Mouse (Mus musculus) liver, embryonic 13.5 days (tissue): Measurements from ENCODE around the gene Phactr1. TPM values are rescaled to one million over a fixed set of nuclear protein-coding genes. Genes with fewer than 3 reads are reported as not detected.
A peak's percentile ranks its signal among the peaks of the same experiment; 100 is the strongest.

Experiments used
- ATAC-seq: fragments of 200-750 bp; cut with Nextera tagmentation; 2 replicates; pipeline ENCODE4 v1.8.0; 2017; ENCODE audit warnings: low read depth, mild to moderate bottlenecking, moderate number of reproducible peaks, moderate library complexity
- DNase-seq: peaks from one replicate; pipeline ENCODE4 v3.0.0; 2022
- H3K27ac ChIP-seq: fragments of 300-500 bp; sonication (generic); 2 replicates; pipeline ENCODE4 v1.5.1; 2015; ENCODE audit warnings: moderate library complexity, mild to moderate bottlenecking, inconsistent platforms
- H3K27me3 ChIP-seq: fragments of 300-500 bp; sonication (generic); 2 replicates; pipeline ENCODE4 v1.6.1; 2015; ENCODE audit warnings: mild to moderate bottlenecking, inconsistent platforms
- H3K36me3 ChIP-seq: fragments of 300-500 bp; sonication (generic); 2 replicates; pipeline ENCODE4 v1.6.1; 2015; ENCODE audit warnings: mild to moderate bottlenecking, inconsistent platforms
- H3K4me1 ChIP-seq: fragments of 300-500 bp; sonication (generic); replicated peaks from 2 replicates; pipeline ENCODE4 v1.6.1; 2015; ENCODE audit warnings: inconsistent platforms
- H3K4me2 ChIP-seq: fragments of 300-500 bp; sonication (generic); 2 replicates; pipeline ENCODE4 v1.6.1; 2015; ENCODE audit warnings: inconsistent platforms, mild to moderate bottlenecking, moderate library complexity
- H3K4me3 ChIP-seq: fragments of 300-500 bp; sonication (generic); replicated peaks from 2 replicates; pipeline ENCODE4 v1.5.1; 2015; ENCODE audit warnings: mild to moderate bottlenecking, inconsistent platforms
- H3K9ac ChIP-seq: fragments of 300-500 bp; sonication (generic); 2 replicates; pipeline ENCODE4 v1.6.1; 2015; ENCODE audit warnings: mild to moderate bottlenecking, inconsistent platforms
- H3K9me3 ChIP-seq: fragments of 300-500 bp; sonication (generic); replicated peaks from 2 replicates; pipeline ENCODE4 v1.6.1; 2016; ENCODE audit warnings: inconsistent platforms
- WGBS: fragments of 180-500 bp; shearing (Covaris S2); methylation state at CpG from one replicate; pipeline ENCODE4 v1.1.7; 2015; ENCODE audit not compliant: insufficient replicate concordance; 5-methylcytosine and 5-hydroxymethylcytosine counted together
- polyA plus RNA-seq: library from polyadenylated mRNA; unstranded; fragments of >200 nt; fragmentation: Nextera tagmentation; extraction: Ambion mirVana; gene quantifications from 2 replicates; pipeline ENCODE4 v1.2.1, GENCODE M21; 2015

Gene Phactr1
- polyA plus RNA-seq, 1 experiment from 2014 or later: 0.24 TPM

DNA sequence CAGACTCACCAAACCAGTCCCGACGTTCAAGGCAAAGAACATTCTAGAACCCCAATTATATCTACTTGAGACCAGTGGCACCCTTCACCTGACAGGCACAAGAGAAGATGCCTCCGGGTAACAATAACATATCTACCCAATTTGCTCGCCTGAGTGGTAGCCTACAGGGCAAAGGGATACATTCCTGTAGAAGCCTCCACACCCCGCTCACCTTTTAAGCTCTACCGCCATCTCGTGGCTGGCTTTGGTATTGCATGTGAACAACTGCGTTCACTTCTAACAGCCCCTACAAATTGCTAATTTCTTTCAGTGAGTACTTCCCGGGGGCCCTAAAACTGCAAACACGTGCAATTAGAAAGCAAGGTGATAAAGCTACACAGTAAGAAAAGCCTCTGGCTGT, 142.1 kb downstream of the Phactr1 start:
- no peak overlapping the region for H3K4me2 ChIP-seq
- 0 out of 2 replicates have a peak, but pooled peaks cover 7% of the 10 kb centered on the region for H3K9me3 ChIP-seq
- H3K27ac ChIP-seq: no peak overlapping the region
- DNase-seq: peak; percentile 20
- WGBS: 23% methylated on average over 10 of the region's 10 CpGs
- H3K4me1 ChIP-seq: no peaks in the 10 kb centered on the region
- no peaks in the 10 kb centered on the region for H3K36me3 ChIP-seq
- no peaks in the 10 kb centered on the region for H3K27me3 ChIP-seq
- H3K9ac ChIP-seq: no peak overlapping the region
- ATAC-seq: no peak
- H3K4me3 ChIP-seq: no peak overlapping the region

DNA sequence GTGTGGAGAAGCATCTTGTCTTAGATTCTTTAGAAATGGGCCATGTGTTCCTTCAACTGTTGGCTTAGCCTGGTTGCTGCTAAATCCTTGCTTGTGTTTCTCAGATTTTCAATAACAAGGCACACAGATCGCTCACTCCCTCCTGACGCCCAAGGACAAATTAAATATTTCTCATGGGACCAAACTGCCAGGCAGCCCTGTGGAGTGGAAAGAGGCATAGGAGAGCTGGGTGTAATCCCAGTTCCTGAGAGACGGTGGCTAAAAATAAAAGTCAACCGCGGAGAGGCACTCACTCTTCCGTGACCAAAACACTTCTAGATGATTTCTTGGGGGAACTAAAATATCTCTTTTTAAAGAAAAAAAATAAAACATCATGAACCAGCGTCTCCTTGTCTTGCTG, 143.5 kb downstream of the Phactr1 start:
- Histone ChIP-seq H3K27me3 (no peaks in the 10 kb centered on the region), H3K36me3 (no peaks in the 10 kb centered on the region), H3K9me3 (0 out of 2 replicates have a peak, but pooled peaks cover 7% of the 10 kb centered on the region), H3K4me2 (no peak overlapping the region), H3K9ac (no peak overlapping the region), H3K4me1 (no peaks in the 10 kb centered on the region), H3K27ac (no peak overlapping the region), H3K4me3 (no peak overlapping the region)
- 57% methylated on average over 7 of the region's 7 CpGs for WGBS
- no peak for DNase-seq
- no peak for ATAC-seq

DNA sequence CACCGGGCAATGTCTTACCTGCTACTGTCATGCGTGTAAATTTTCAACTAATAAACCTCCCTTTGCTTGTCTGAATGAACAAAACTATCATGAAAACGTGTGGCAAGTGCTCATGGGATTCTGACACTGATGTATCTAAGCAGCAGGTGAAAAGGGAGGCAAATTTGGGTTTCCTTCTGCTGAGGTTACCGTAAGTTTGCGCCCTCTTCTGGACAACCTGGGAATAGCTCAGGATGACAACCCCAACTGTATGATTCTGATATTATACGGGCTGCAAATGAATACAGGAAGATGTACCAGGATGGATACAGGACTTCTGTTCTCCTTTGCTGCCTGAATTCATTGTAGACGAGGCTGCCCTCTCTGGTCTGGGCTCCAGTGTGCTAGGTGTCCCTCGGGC, 146.2 kb downstream of the Phactr1 start:
- Histone ChIP-seq H3K9me3 (0 out of 2 replicates have a peak, but pooled peaks cover 7% of the 10 kb centered on the region), H3K27me3 (no peaks in the 10 kb centered on the region), H3K36me3 (no peaks in the 10 kb centered on the region), H3K27ac (no peak overlapping the region), H3K4me2 (no peak overlapping the region), H3K4me1 (no peaks in the 10 kb centered on the region), H3K4me3 (no peak overlapping the region), H3K9ac (no peak overlapping the region)
- ATAC-seq: no peak
- WGBS: 43% methylated on average over 8 of the region's 8 CpGs
- DNase-seq: no peak

DNA sequence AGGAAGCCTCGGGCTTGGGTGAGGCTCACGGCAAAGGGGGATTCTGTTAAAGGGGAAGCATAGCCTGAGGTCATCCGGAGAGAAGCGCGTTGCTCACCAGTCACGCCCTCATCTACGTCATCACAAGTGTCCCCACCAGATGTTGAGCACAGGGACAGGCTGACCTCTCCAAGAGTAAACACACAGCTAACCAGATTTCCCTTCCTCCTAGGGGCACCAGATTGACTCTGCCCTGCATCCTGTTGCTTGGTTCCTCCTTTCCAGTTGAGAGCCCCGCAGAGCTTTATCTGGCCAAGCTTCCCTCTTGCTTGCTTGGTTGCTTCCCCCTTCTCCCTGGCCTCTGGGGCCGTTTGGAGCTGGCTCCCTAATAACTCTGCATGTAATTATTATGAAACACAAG, 148.6 kb downstream of the Phactr1 start:
- ATAC-seq: no peak
- WGBS: 6% methylated on average over 9 of the region's 9 CpGs
- Histone ChIP-seq H3K4me2 (no peak overlapping the region), H3K4me3 (no peak overlapping the region), H3K27me3 (no peaks in the 10 kb centered on the region), H3K9ac (no peak overlapping the region), H3K4me1 (no peaks in the 10 kb centered on the region), H3K36me3 (no peaks in the 10 kb centered on the region), H3K27ac (no peak overlapping the region), H3K9me3 (0 out of 2 replicates have a peak, but pooled peaks cover 7% of the 10 kb centered on the region)
- no peak for DNase-seq

DNA sequence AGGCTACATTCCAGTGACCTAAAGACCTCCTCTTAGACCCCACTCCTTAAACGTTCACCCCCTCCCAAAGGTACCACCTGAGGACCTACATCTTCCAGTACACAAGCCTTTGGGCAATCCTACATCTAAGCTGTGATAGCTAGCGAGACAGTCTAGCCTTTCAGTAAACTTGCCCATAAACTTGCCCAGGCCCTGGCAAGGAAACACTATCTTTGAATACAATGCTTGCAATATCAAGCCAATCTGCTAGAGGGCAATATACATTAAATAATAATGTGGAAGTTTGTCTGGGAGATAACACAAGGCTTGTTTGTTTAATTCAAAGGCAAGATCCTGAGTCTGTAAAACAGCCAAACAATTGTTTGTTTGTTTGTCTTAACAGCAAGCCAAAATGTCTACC, 155.0 kb downstream of the Phactr1 start:
- Histone ChIP-seq H3K4me1 (no peaks in the 10 kb centered on the region), H3K9ac (no peak overlapping the region), H3K9me3 (no peaks in the 10 kb centered on the region), H3K4me3 (no peak overlapping the region), H3K4me2 (no peak overlapping the region), H3K36me3 (no peaks in the 10 kb centered on the region), H3K27ac (no peak overlapping the region), H3K27me3 (no peaks in the 10 kb centered on the region)
- no peak for ATAC-seq
- DNase-seq: no peak
- 48% methylated on average over 2 of the region's 2 CpGs for WGBS

DNA sequence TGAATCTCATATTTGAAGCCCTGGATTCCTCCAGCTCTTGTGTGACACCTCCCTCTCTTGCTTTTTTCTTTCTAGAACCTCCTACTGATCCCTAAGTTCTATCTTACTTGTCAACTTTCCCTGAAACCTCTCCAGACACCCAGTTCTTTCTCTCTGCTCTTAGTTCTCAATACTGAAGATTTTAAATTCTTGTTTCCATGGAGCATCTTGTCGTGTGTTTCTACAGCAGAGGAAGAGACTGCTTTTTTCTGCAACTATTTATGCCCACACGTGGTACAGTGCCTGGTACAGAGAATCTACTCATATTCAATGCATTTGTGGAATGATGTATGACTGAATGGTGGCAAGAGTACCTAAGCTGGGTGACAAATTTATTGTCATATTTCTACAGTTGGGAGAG, 158.9 kb downstream of the Phactr1 start:
- Histone ChIP-seq H3K9me3 (no peaks in the 10 kb centered on the region), H3K36me3 (no peaks in the 10 kb centered on the region), H3K4me1 (no peaks in the 10 kb centered on the region), H3K27me3 (no peaks in the 10 kb centered on the region), H3K4me2 (no peak overlapping the region), H3K27ac (no peak overlapping the region), H3K4me3 (no peak overlapping the region), H3K9ac (no peak overlapping the region)
- DNase-seq: no peak
- 44% methylated on average over 2 of the region's 2 CpGs for WGBS
- no peak for ATAC-seq

DNA sequence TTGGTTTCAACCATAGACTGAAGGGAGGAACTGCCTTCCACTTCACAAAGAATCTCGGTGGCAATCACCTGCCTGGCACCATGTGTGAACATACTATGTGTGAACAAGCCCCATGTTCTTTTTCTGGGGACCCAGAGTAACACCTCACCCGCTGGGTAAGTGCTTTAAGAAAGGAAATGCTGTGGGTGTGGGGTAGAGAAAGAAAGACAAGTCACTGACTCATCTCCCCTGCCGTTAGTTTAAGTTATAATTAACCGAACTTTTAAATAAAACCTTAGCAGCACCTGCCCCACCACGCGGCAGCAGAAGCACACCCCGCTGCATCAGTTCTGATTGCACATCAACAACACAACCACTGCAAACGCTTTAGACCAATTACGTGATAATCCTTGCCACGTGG, 171.7 kb downstream of the Phactr1 start:
- Histone ChIP-seq H3K4me1 (no peaks in the 10 kb centered on the region), H3K4me2 (no peak overlapping the region), H3K9me3 (no peaks in the 10 kb centered on the region), H3K27me3 (no peaks in the 10 kb centered on the region), H3K36me3 (no peaks in the 10 kb centered on the region), H3K4me3 (no peak overlapping the region), H3K9ac (no peak overlapping the region), H3K27ac (no peak overlapping the region)
- WGBS: 63% methylated on average over 10 of the region's 10 CpGs
- DNase-seq (no peak), ATAC-seq (no peak)

DNA sequence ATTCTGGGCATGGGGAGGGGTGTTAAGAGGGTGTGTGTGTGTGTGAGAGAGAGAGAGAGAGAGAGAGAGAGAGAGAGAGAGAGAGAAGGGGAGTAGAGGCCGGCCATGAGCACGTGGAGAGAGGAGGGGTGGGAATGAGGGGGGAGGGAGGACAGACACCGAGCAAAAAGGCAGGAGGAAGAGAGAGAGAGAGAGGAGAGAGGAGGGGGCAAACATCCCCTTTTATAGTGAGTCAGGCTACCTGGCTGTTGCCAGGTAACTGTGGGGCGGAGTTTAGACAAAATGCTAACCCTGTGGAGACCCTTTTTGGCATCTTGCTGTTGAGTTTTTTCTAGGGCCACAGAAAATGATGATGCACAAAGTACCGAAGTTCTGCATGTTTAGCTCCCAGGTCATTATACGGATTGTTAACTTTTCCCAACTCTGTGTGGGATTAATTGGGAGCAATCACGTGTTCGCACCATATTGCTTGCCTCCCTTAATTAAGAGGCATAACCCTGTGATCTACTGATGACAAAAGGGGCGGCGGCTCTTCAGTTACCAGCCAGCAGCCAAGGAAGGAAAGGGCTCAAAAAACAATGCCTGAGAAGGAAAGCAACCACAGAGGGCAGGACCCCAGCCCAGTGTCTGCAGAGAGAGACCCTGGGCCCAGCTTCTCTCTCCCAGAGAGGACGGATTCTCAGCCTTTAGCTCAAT, 173.6 kb downstream of the Phactr1 start:
- ATAC-seq (no peak), DNase-seq (no peak)
- Histone ChIP-seq H3K4me2 (no peak overlapping the region), H3K9me3 (no peaks in the 10 kb centered on the region), H3K4me3 (no peak overlapping the region), H3K27ac (no peak overlapping the region), H3K27me3 (no peaks in the 10 kb centered on the region), H3K36me3 (no peaks in the 10 kb centered on the region), H3K9ac (no peak overlapping the region), H3K4me1 (no peaks in the 10 kb centered on the region)
- 30% methylated on average over 11 of the region's 11 CpGs for WGBS

DNA sequence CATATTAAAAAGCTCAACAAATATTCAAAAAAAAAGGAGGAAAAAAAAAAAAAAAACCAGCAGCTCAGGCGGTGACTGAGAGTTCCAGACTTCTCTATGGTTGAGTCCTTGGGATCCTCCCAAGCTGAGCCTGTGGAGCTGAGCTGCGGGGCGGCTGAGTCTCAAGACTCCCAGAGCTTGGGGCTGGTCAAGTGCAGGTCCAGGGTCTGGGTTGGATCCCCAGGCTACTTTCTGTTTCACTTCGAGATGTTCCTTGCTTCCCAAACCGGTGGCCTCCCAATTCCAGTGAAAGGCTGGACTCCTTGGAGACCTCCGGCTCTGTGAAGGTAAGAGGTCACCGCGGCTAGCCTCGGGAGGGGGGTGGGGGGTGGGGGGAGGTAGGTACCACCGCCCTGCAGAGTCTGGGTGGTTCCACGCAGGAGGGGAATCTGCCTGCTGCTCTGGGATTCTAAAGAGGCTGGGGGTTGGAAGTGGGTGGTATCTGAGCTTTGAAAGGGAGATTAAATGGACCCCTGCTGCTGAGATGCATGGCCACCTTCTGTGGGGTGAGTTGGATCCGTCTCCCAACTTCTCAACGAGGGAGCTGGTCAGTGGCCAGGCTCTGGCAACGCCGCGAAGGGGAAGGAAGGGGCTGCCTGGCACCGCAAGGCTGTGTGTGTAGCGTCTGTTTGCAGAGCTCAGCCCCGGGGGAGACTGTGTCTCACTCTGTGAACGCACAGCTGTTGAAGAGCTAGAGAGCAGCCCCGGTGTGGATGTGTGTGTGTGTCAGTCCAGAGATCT, 185.9 kb downstream of the Phactr1 start:
- WGBS: 3% methylated on average over 21 of the region's 21 CpGs
- Histone ChIP-seq H3K4me2 (peak overlapping the region; percentile 53), H3K27ac (no peak overlapping the region), H3K4me3 (peak overlapping the region; percentile 42), H3K9ac (no peak overlapping the region), H3K9me3 (no peaks in the 10 kb centered on the region), H3K4me1 (no peaks in the 10 kb centered on the region), H3K36me3 (no peaks in the 10 kb centered on the region), H3K27me3 (peaks cover 5% of the 10 kb centered on the region; the same call in 1 of the 2 replicates)
- DNase-seq (no peak), ATAC-seq (no peak)

DNA sequence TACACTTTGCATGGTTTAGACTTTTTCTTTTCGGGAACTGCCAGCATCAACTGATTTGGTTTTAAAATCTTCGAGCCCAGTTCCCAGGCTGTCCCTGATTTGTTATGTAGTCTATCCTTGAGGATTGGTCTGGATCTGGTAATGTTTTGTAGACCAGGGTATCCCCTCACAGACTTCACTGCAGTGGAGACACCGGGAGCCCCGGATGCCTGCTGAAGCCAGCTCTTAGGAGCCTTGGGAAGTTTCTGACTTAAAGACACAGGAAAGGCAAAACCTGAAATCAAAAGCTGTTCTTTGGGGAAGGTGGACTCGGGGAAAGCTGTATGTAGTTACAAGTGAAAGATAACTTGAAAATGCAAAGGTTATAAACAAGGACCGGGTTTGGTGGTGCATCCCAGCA, 186.6 kb downstream of the Phactr1 start:
- H3K36me3 ChIP-seq: no peaks in the 10 kb centered on the region
- 27% methylated on average over 6 of the region's 6 CpGs for WGBS
- H3K27me3 ChIP-seq: peaks cover 5% of the 10 kb centered on the region; the same call in 1 of the 2 replicates
- no peak for DNase-seq
- no peaks in the 10 kb centered on the region for H3K4me1 ChIP-seq
- peak overlapping the region; percentile 53 for H3K4me2 ChIP-seq
- H3K27ac ChIP-seq: no peak overlapping the region
- H3K9me3 ChIP-seq: no peaks in the 10 kb centered on the region
- no peak overlapping the region for H3K4me3 ChIP-seq
- H3K9ac ChIP-seq: no peak overlapping the region
- no peak for ATAC-seq

DNA sequence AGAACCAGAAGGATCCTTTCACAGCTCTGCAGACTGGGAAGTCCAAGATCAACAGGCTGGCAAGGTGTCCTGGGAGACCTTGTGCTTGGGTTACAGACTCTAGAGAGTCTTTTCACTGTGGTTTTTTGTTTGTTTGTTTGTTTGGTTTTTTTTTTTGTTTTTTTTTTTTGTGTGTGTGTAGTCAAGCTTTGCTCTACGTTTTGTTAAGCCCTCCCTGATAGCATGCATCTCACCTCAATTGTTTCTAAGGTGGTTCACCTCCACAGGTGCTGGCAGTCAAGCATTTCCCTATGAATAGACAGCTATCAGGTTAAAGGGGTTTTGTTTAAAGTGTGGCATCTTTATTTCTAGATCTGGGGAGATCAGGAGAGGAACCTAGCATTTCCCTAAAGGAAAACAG, 191.7 kb downstream of the Phactr1 start:
- 14% methylated on average over 1 of the region's 1 CpGs for WGBS
- ATAC-seq (no peak), DNase-seq (no peak)
- H3K27ac ChIP-seq: no peak overlapping the region
- no peak overlapping the region for H3K4me3 ChIP-seq
- H3K9me3 ChIP-seq: no peaks in the 10 kb centered on the region
- H3K4me2 ChIP-seq: no peak overlapping the region
- peaks cover 3% of the 10 kb centered on the region; the same call in 1 of the 2 replicates for H3K27me3 ChIP-seq
- no peaks in the 10 kb centered on the region for H3K4me1 ChIP-seq
- H3K9ac ChIP-seq: no peak overlapping the region
- H3K36me3 ChIP-seq: no peaks in the 10 kb centered on the region

DNA sequence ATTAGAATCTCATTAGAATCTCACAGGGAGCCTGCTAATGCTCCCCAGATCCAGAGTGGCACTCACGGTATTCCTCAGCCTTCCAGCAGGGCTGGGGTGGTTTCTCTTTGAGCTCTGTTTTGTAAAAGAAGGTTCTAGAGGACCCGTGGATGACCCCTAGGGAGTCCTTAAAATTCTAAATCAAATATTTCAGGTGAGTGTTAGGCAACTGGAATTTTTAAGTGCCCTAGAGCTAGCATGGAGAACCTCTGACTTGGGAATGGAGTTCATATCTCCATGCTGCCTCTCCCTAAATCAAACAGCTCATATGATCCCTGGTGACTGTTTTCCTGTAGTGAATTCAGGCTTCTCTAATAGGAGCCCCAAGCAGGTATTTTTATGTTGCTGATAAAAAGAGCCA, 197.9 kb downstream of the Phactr1 start:
- Histone ChIP-seq H3K4me3 (no peak overlapping the region), H3K4me2 (no peak overlapping the region), H3K4me1 (no peaks in the 10 kb centered on the region), H3K27me3 (no peaks in the 10 kb centered on the region), H3K27ac (no peak overlapping the region), H3K36me3 (no peaks in the 10 kb centered on the region), H3K9ac (no peak overlapping the region), H3K9me3 (no peaks in the 10 kb centered on the region)
- DNase-seq (no peak), ATAC-seq (no peak)
- WGBS: 42% methylated on average over 2 of the region's 2 CpGs
